Mouse (Mus musculus) liver, embryonic 14 days (tissue): ENCODE data around the gene Arfgap1. TPM values are rescaled to one million over a fixed set of nuclear protein-coding genes. Genes with fewer than 3 reads are reported as not detected.

Source experiments
- polyA plus RNA-seq: library from polyadenylated mRNA; depleted of rRNA; stranded (reverse); fragments of >200 nt; gene quantifications from 2 replicates; pipeline ENCODE4 v1.2.3, GENCODE M21; 2012; rRNA removed

The Arfgap1 gene
- 20.8 TPM in 2 replicates for polyA plus RNA-seq

GRCm38 (mm10) chr2:180967010-180967763, at the start of gene Arfgap1:
Gene Arfgap1 (plus strand): TSS chr2:180967225.

GRCm38 (mm10) chr2:180920810-180921400, 46.1 kb upstream of the Arfgap1 start, which contains the start of gene Ythdf1:
Gene Ythdf1 (minus strand): TSS chr2:180920949.

GRCm38 (mm10) chr2:180928723-180929122, 38.3 kb upstream of the Arfgap1 start, which contains the start of gene Birc7:
Gene Birc7 (plus strand): TSS chr2:180929023.

GRCm38 (mm10) chr2:180954061-180955047, 12.7 kb upstream of the Arfgap1 start, which contains the start of gene Nkain4:
Gene Nkain4 (minus strand): TSS chr2:180954699.

GRCm38 (mm10) chr2:180986449-180986848, 19.4 kb downstream of the Arfgap1 start, which contains the start of gene Col20a1:
Gene Col20a1 (plus strand): TSS chr2:180986535.

Other genes starting within 250 kb of the Arfgap1 start
- gene Slc17a9, start 242.0 kb upstream of the Arfgap1 start, polyA plus RNA-seq, result 6.7 and 7.2 TPM in 2 replicates
- not detected in 2 replicates for gene Bhlhe23, start 190.3 kb upstream of the Arfgap1 start, polyA plus RNA-seq
- gene Ythdf1, start 46.3 kb upstream of the Arfgap1 start, polyA plus RNA-seq, result 15.9 and 21.3 TPM in 2 replicates
- gene Birc7, start 38.2 kb upstream of the Arfgap1 start, polyA plus RNA-seq, result not detected in 2 replicates
- gene Nkain4, start 12.5 kb upstream of the Arfgap1 start, polyA plus RNA-seq, result 0.67 and 1.0 TPM in 2 replicates
- 0.10 TPM in 2 replicates for gene Col20a1, start 19.3 kb downstream of the Arfgap1 start, polyA plus RNA-seq
- gene Chrna4, start 76.3 kb downstream of the Arfgap1 start, polyA plus RNA-seq, result 0.53 and 0.70 TPM in 2 replicates
- 0.06 and 0.07 TPM in 2 replicates for gene Kcnq2, start 168.1 kb downstream of the Arfgap1 start, polyA plus RNA-seq
- not detected in 2 replicates for gene Eef1a2, start 189.8 kb downstream of the Arfgap1 start, polyA plus RNA-seq
- 38.4 and 42.6 TPM in 2 replicates for gene Ppdpf, start 220.0 kb downstream of the Arfgap1 start, polyA plus RNA-seq
- gene Ptk6, start 235.6 kb downstream of the Arfgap1 start, polyA plus RNA-seq, result 0.03 and 0.05 TPM in 2 replicates
- gene Srms, start 246.0 kb downstream of the Arfgap1 start, polyA plus RNA-seq, result 0.17 and 0.19 TPM in 2 replicates